Mouse (Mus musculus) liver, adult 2 months (tissue): ENCODE data around the gene Kncn. TPM values are rescaled to one million over a fixed set of nuclear protein-coding genes. Genes with fewer than 3 reads are reported as not detected.

ENCODE experiments used
- DNase-seq: peaks from one replicate; pipeline ENCODE4 v3.0.0-alpha.2; 2011; ENCODE audit warnings: low read depth, low spot score; ENCODE audit errors: extremely low read depth
- H3K27ac ChIP-seq: fragments of 200-500 bp; replicated peaks from 2 replicates; pipeline ENCODE4 v1.5.1; 2012; ENCODE audit warnings: low read depth, mild to moderate bottlenecking, control low read depth, inconsistent platforms, low read length; ENCODE audit not compliant: insufficient read depth
- H3K27me3 ChIP-seq: fragments of 200-500 bp; 2 replicates; pipeline ENCODE4 v1.6.1; 2012; ENCODE audit warnings: mild to moderate bottlenecking, moderate library complexity, low read length, inconsistent platforms; ENCODE audit not compliant: control insufficient read depth, insufficient read depth
- H3K36me3 ChIP-seq: fragments of 200-500 bp; 2 replicates; pipeline ENCODE4 v1.6.1; 2012; ENCODE audit warnings: low read length, inconsistent platforms; ENCODE audit not compliant: control insufficient read depth, insufficient read depth
- H3K4me1 ChIP-seq: fragments of 200-500 bp; 2 replicates; pipeline ENCODE4 v1.6.1; 2011; ENCODE audit warnings: low read length; ENCODE audit not compliant: control insufficient read depth, insufficient read depth
- H3K4me3 ChIP-seq: fragments of 200-500 bp; 2 replicates; pipeline ENCODE4 v1.5.1; 2011; ENCODE audit warnings: low read depth, mild to moderate bottlenecking, control low read depth, low read length, moderate library complexity; ENCODE audit not compliant: insufficient read depth
- H3K79me2 ChIP-seq: fragments of 200-500 bp; 2 replicates; pipeline ENCODE4 v1.6.1; 2012; ENCODE audit warnings: inconsistent platforms, mild to moderate bottlenecking, low read length, moderate library complexity; ENCODE audit not compliant: control insufficient read depth, insufficient read depth
- H3K9ac ChIP-seq: fragments of 200-500 bp; 2 replicates; pipeline ENCODE4 v1.6.1; 2012; ENCODE audit warnings: low read depth, mild to moderate bottlenecking, control low read depth, inconsistent platforms, low read length
- CTCF ChIP-seq: fragments of 200-500 bp; IDR thresholded peaks from 2 replicates; pipeline ENCODE4 v1.5.1; 2011; ENCODE audit warnings: low read depth, low read length, control low read depth
- POLR2A ChIP-seq: fragments of 200-500 bp; IDR thresholded peaks from 2 replicates; pipeline ENCODE4 v1.6.1; 2011; ENCODE audit warnings: low read length, control low read depth; ENCODE audit not compliant: insufficient read depth; ENCODE audit errors: extremely low read depth
- WGBS: fragments of 180-500 bp; shearing (Covaris S2); methylation state at CpG from one replicate; pipeline ENCODE4 v1.1.7; 2018; 5-methylcytosine and 5-hydroxymethylcytosine counted together
- polyA plus RNA-seq: library from polyadenylated mRNA; depleted of rRNA; stranded (reverse); fragments of >200 nt; gene quantifications from 2 replicates; pipeline ENCODE4 v1.2.3, GENCODE M21; 2012
- total RNA-seq: library from RNA; depleted of rRNA; stranded (reverse); fragments of >200 nt; gene quantifications from 2 replicates; pipeline ENCODE4 v1.2.3, GENCODE M21; 2014

Gene Kncn
- total and polyA plus RNA-seq, 2 experiments = not detected

DNA sequence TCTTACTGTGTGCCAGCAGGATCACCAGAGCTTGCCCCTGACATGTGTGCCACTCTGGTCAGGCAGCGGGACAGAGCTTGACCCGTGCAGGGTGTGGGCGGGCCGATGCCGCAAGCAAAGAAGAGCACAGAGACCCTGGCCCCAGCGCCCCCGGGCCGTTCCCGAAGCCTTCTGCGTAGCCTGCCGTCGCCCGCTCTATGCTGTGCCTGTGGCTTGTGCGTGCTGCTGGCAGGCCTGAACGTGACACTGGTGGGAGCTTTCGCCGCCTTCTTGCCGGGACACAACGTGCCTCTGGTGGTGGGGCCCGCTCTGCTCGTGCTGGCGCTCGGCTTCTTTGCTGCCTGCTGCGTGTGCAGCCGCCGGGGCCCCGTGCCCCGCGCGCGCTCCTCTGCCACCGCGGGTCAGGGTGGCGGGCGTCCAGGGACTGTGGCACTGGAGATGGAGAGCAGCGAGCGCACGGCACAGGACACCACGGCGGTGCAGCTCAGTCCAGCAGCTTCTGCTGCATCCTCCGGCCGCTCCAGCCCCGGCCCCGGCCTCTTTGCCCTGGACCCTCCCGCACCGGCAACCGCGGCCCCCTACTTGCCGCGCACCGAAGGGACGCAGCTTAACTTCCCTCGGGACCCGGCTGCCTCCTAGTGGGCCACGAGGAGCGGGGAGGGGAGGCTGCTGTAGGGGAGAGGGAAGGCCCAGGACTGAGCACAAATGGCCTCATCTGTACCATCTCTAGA lies 13.9 kb downstream of the Kncn start:
- Histone ChIP-seq H3K4me1 (no peaks in the 10 kb centered on the region), H3K27me3 (peaks cover 9% of the 10 kb centered on the region), H3K27ac (no peak overlapping the region), H3K79me2 (no peaks in the 10 kb centered on the region), H3K4me3 (no peak overlapping the region; the same call in 1 of the 2 replicates), H3K9ac (no peak overlapping the region), H3K36me3 (no peaks in the 10 kb centered on the region)
- WGBS = 7% methylated on average over 56 of the region's 56 CpGs
- TF ChIP-seq POLR2A (no peak), CTCF (no peak; the same call in 1 of the 2 replicates)
- no peak for DNase-seq

DNA sequence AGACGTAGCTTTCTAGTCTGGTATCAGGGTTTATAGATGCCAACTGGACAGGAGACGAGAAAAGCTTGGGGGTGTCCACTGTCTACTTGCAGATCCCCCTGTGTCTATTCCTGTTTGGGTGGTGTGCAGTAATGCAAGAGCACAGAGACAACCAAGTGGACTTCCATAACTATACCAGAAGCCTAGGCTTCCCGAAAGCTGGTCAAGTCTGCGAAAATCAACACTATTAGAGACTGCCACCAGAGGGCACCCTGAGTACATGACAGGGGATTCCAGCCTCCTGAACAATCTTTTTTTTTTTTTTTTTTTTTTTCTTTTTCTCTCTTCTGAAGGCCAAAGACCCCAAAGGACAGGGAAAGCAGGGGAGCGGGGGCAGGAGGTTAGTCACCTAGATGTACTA lies 18.6 kb downstream of the Kncn start:
- WGBS = 19% methylated on average over 5 of the region's 5 CpGs
- peak; percentile 52; the same call in 1 of the 2 replicates for TF ChIP-seq CTCF
- TF ChIP-seq POLR2A = no peak

DNA sequence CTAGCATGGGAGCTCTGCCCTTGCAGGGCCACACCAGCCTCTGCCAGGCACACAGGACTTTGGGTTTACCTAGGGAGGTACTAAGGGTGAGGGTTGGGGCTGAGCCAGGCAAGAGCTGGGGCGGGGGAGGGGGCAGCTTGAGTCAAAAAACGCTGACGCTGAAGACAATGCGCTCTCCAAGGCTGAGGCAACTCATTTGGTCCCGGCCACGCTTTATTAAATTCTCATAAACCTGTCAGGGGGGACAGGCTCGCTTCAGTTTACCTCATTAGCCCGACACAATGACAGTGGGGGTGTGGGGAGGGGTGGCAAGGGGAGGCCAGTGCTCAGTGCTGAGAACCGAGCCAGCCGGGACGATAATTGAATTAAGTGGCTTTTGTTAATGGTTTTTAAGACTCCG lies 20.2 kb downstream of the Kncn start:
- Histone ChIP-seq H3K9ac (no peak overlapping the region), H3K36me3 (no peaks in the 10 kb centered on the region), H3K27ac (no peak overlapping the region), H3K79me2 (no peaks in the 10 kb centered on the region), H3K4me1 (peaks cover 9% of the 10 kb centered on the region; the same call in 1 of the 2 replicates), H3K4me3 (no peak overlapping the region), H3K27me3 (no peaks in the 10 kb centered on the region; the same call in 1 of the 2 replicates)
- peak; percentile 62 for DNase-seq
- TF ChIP-seq POLR2A (no peak), CTCF (no peak)
- WGBS = 60% methylated on average over 12 of the region's 12 CpGs

More for the DNA sequence above, 18.6 kb downstream of the Kncn start:
- Histone ChIP-seq H3K9ac (no peak overlapping the region), H3K4me1 (peaks cover 5% of the 10 kb centered on the region; the same call in 1 of the 2 replicates), H3K27me3 (peaks cover 8% of the 10 kb centered on the region), H3K36me3 (no peaks in the 10 kb centered on the region), H3K79me2 (no peaks in the 10 kb centered on the region), H3K4me3 (no peak overlapping the region), H3K27ac (no peak overlapping the region)
- peak; percentile 55 for DNase-seq

DNA sequence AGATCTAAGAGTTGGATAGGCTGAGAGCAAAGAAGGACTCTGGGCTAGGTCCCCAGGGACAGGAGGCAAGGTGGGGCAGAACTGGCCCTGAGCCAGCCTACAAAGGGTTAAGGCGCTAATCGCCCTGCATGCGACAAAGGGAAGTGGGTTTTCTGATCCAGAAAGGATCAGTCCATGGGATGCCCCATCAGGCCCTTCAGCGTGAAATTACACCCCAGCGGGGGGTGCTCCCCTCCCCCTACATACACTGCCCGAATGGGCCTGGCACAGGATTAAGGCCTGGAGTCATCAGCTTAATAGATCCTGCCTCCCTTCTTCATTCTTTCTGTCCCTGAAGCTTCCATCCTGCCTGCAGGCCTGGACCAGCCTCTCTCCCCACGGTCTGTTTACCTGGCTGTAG lies 21.5 kb downstream of the Kncn start:
- peaks cover 9% of the 10 kb centered on the region; the same call in 1 of the 2 replicates for H3K4me1 ChIP-seq
- no peak for DNase-seq
- WGBS = 54% methylated on average over 7 of the region's 7 CpGs
- H3K27me3 ChIP-seq = no peaks in the 10 kb centered on the region; the same call in 1 of the 2 replicates
- H3K79me2 ChIP-seq = no peaks in the 10 kb centered on the region
- no peak overlapping the region for H3K27ac ChIP-seq
- no peak overlapping the region for H3K4me3 ChIP-seq
- TF ChIP-seq POLR2A (no peak), CTCF (no peak)
- no peaks in the 10 kb centered on the region for H3K36me3 ChIP-seq
- no peak overlapping the region for H3K9ac ChIP-seq

DNA sequence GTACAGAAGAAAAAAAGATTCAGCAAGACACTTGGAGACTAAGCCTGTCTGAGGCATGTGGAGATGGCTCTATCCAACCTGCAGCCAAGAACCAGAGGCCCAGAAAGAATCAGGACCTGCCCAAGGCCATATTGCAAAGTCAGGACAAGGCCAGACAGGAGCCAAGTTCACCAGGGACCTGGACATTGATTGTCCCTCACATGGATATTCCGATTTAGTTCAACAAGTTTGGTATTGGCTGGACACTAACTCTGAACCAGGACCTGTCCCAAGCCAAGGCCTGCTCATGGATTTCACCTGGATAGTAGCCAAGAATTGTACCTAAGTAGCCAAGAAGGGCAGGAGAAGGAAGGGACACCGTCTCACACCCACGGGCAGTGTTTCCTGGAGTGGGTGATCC lies 22.6 kb downstream of the Kncn start:
- Histone ChIP-seq H3K4me3 (no peak overlapping the region), H3K27ac (no peak overlapping the region), H3K36me3 (no peaks in the 10 kb centered on the region), H3K9ac (no peak overlapping the region), H3K27me3 (no peaks in the 10 kb centered on the region), H3K79me2 (no peaks in the 10 kb centered on the region), H3K4me1 (peaks cover 9% of the 10 kb centered on the region; the same call in 1 of the 2 replicates)
- TF ChIP-seq POLR2A (no peak), CTCF (no peak)
- WGBS = 31% methylated on average over 3 of the region's 3 CpGs
- DNase-seq = peak; percentile 91

DNA sequence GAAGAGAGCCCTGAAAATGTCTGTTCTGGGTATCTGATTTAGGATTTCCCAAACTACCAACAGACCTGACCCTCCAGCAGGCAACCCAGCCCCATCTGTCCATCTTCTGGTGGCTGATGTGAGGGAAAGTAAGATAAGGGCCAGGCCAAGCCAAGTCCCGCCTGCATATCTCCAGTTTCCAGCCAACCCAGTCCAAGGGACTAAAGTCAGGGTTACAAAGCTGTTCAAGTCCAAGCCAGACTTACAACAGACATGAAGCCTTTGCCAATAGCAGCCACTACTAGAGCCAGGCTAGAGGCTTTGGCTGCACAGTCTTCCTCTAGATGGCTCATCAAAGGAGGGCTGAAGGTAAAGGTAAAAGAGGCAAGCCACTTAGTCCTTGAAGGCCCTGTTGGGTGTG lies 23.8 kb downstream of the Kncn start:
- 15% methylated on average over 1 of the region's 1 CpGs for WGBS
- H3K27me3 ChIP-seq = no peaks in the 10 kb centered on the region

More for the DNA sequence above, 23.8 kb downstream of the Kncn start:
- Histone ChIP-seq H3K4me3 (no peak overlapping the region), H3K79me2 (no peaks in the 10 kb centered on the region), H3K27ac (no peak overlapping the region), H3K4me1 (peaks cover 9% of the 10 kb centered on the region; the same call in 1 of the 2 replicates), H3K9ac (no peak overlapping the region), H3K36me3 (no peaks in the 10 kb centered on the region)
- peak; percentile 95 for DNase-seq
- no peak for TF ChIP-seq POLR2A
- no peak for TF ChIP-seq CTCF
